Mouse (Mus musculus) limb, embryonic 10.5 days (tissue): Measurements from ENCODE around the gene Pfn3. TPM values are rescaled to one million over a fixed set of nuclear protein-coding genes. Genes with fewer than 3 reads are reported as not detected.

ENCODE experiments used
- DNase-seq: peaks from one replicate; pipeline ENCODE4 v3.0.0-alpha.2; 2017; ENCODE audit warnings: low spot score
- H3K27ac ChIP-seq: fragments of 300-500 bp; sonication (generic); 2 replicates; pipeline ENCODE4 v1.5.1; 2016; ENCODE audit warnings: mild to moderate bottlenecking
- H3K27me3 ChIP-seq: fragments of 300-500 bp; sonication (generic); 2 replicates; pipeline ENCODE4 v1.6.1; 2016; ENCODE audit warnings: low read depth, mild to moderate bottlenecking; ENCODE audit not compliant: poor library complexity, severe bottlenecking
- H3K36me3 ChIP-seq: fragments of 300-500 bp; sonication (generic); 2 replicates; pipeline ENCODE4 v1.6.1; 2016; ENCODE audit warnings: mild to moderate bottlenecking, moderate library complexity
- H3K4me1 ChIP-seq: fragments of 300-500 bp; sonication (generic); 2 replicates; pipeline ENCODE4 v1.6.1; 2016
- H3K4me3 ChIP-seq: fragments of 300-500 bp; sonication (generic); 2 replicates; pipeline ENCODE4 v1.5.1; 2016; ENCODE audit warnings: mild to moderate bottlenecking, moderate library complexity
- H3K9me3 ChIP-seq: fragments of 300-500 bp; sonication (generic); replicated peaks from 2 replicates; pipeline ENCODE4 v1.6.1; 2016; ENCODE audit warnings: mild to moderate bottlenecking
- WGBS: fragments of 180-500 bp; shearing (Covaris S2); methylation state at CpG from one replicate; pipeline ENCODE4 v1.1.7; 2016; 5-methylcytosine and 5-hydroxymethylcytosine counted together
- polyA plus RNA-seq: library from polyadenylated mRNA; unstranded; fragments of >200 nt; fragmentation: Nextera tagmentation; extraction: Ambion mirVana; gene quantifications from 2 replicates; pipeline ENCODE4 v1.2.1, GENCODE M21; 2016

Pfn3 gene
- polyA plus RNA-seq, 1 experiment from 2014 or later: not detected

DNA sequence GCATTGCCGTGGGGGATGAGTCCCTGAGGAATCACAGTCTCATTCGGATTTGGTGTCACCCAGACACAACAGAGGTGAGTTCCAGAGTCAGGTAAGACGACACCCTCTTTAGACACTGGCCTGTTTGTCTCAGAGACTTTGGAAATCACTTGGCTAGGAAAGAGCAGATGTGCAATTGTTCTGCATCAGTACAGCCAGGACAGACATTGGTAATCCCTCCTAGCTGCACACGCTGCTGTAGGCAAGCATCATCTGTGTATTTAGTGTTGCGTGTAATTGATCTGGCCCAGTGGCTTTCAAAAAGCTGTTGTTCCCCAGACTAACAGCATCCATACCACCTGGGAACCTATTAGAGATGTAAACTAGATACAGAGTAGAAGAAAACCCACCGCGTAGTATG is 11.8 kb downstream of the Pfn3 start:
- H3K4me1 ChIP-seq: peaks cover 16% of the 10 kb centered on the region
- H3K27ac ChIP-seq: no peak overlapping the region
- no peak for DNase-seq
- H3K9me3 ChIP-seq: no peaks in the 10 kb centered on the region
- H3K4me3 ChIP-seq: no peak overlapping the region
- H3K36me3 ChIP-seq: no peaks in the 10 kb centered on the region
- 85% methylated on average over 7 of the region's 7 CpGs for WGBS
- peaks cover 39% of the 10 kb centered on the region for H3K27me3 ChIP-seq

DNA sequence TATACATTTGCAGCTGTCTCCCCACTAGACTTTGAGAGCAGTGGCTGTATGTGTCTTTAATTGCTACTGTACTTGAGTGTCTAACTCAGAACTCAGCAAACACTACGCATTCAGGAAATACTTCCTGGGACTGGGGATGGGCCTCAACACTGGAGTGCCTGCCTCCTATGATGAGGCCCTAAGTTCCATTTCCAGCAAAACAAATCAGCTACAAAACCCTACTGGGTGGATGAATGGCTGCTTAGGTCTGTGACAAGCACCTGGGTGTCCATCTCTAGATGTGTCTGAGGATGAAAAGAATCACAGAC is 15.0 kb downstream of the Pfn3 start:
- 77% methylated on average over 1 of the region's 1 CpGs for WGBS
- Histone ChIP-seq H3K27me3 (peaks cover 39% of the 10 kb centered on the region), H3K36me3 (no peaks in the 10 kb centered on the region), H3K27ac (no peak overlapping the region), H3K4me1 (peaks cover 6% of the 10 kb centered on the region), H3K9me3 (no peaks in the 10 kb centered on the region), H3K4me3 (no peak overlapping the region)
- no peak for DNase-seq

DNA sequence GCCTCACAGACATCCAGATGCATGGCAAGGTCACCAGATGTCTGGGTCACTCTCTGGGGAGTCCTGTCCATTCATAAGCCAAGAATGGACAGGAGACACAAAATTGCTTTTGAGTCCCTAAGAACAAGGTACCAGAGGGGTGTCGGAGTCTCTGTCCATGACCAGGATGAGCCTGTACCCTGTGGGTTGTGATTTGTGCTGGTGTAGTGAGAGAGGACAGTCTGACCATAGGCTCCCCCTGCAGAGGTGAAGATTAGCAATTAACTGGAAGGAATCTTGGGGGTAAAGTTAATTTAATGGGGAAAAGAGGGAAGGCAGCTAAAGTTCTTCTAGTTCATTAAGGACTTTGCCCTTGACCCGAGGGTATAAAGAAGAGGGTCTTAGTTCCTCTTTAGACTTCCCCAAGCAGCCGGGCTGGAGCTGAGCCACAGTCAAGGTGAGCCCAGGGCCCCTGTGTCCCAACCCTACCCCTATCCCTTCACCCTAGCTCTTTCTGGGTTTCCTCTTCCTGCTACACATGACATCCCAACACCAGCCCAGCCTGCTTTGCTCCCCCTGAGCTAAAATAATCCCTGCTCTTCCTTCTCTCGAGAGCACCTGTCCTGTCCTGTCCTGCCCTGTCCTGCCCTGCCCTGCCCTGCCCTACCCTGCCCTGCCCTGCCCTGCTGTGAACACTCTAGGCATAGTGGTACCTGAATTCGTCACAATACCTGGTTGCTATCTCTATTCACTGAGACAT is 15.6 kb downstream of the Pfn3 start:
- no peaks in the 10 kb centered on the region for H3K36me3 ChIP-seq
- no peak overlapping the region for H3K27ac ChIP-seq
- no peaks in the 10 kb centered on the region for H3K9me3 ChIP-seq
- H3K4me1 ChIP-seq: peaks cover 5% of the 10 kb centered on the region
- peaks cover 39% of the 10 kb centered on the region for H3K27me3 ChIP-seq
- no peak for DNase-seq
- 71% methylated on average over 5 of the region's 5 CpGs for WGBS
- no peak overlapping the region for H3K4me3 ChIP-seq

DNA sequence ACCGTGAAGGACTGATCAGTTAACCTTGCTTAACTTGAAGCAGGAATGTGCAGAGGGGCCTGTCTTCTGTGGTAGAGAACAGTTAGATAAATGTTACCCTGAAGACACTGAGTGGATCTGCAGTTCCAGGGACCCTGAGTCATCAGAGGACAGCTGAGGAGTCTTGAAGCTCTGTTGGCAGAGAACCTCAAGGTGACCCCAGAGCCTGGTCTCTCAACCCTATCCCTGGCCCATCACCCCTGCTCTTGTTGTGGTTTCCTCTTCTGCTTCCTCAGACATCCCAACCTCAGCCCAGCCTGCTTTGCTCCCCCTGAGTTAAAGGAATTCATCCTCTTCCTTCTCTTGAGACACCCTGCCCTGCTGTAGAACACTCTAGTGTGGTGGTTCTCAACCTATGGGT is 16.9 kb downstream of the Pfn3 start, which contains the start of gene Slc34a1:
TSS of gene Slc34a1 (plus strand) at position 100 of the 400 bp plus-strand sequence.
- Histone ChIP-seq H3K27me3 (peaks cover 29% of the 10 kb centered on the region), H3K36me3 (no peaks in the 10 kb centered on the region)
- 85% methylated on average over 1 of the region's 1 CpGs for WGBS

DNA sequence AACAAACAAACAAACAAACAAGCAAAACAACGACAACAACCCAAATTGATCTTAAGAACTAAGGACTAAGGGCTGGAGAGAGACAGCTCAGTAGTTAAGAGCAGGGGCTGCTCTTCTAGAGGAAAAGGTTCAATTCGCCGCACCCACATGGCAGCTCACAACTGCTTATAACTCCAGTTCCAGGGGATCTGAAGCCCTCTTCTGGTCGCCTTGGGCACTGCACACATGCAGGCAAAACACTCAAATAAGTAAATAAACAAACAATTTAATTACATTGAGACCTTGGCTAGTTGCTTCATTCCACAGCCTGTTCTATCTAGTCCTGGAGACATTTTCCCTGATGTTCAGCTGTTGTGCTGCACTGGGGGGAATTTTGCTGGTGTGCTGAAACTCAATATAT is 22.1 kb downstream of the Pfn3 start:
- Histone ChIP-seq H3K4me3 (no peak overlapping the region), H3K27me3 (no peaks in the 10 kb centered on the region), H3K9me3 (no peaks in the 10 kb centered on the region), H3K36me3 (no peaks in the 10 kb centered on the region), H3K27ac (no peak overlapping the region), H3K4me1 (no peaks in the 10 kb centered on the region)
- DNase-seq: no peak
- WGBS: 66% methylated on average over 4 of the region's 4 CpGs

More for the DNA sequence above, 16.9 kb downstream of the Pfn3 start, which contains the start of gene Slc34a1:
- no peak for DNase-seq
- Histone ChIP-seq H3K4me1 (no peaks in the 10 kb centered on the region), H3K9me3 (no peaks in the 10 kb centered on the region), H3K4me3 (no peak within 1 kb of the TSS), H3K27ac (no peak within 1 kb of the TSS)

DNA sequence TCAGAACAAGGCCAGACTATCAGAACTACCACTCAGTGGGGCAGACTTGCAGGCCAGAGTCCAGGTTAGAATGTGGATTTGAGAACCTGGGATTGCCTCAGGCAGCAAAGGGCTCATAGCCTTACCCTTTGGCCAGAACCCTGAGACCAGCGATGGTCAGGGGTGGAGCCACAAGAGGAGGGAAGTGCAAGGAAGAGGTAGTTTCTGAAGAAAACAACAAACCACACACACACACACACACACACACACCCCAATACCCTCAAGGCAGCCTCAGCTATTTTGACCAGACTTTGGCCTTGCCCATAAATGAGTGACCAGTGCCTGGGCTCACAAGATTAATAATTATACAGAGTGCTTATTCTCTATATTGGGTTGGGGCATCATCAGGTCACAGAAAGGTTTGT is 23.4 kb downstream of the Pfn3 start:
- Histone ChIP-seq H3K4me1 (no peaks in the 10 kb centered on the region), H3K27ac (no peak overlapping the region), H3K9me3 (no peaks in the 10 kb centered on the region), H3K27me3 (no peaks in the 10 kb centered on the region), H3K4me3 (no peak overlapping the region), H3K36me3 (no peaks in the 10 kb centered on the region)
- no peak for DNase-seq
- WGBS: 88% methylated on average over 1 of the region's 1 CpGs

DNA sequence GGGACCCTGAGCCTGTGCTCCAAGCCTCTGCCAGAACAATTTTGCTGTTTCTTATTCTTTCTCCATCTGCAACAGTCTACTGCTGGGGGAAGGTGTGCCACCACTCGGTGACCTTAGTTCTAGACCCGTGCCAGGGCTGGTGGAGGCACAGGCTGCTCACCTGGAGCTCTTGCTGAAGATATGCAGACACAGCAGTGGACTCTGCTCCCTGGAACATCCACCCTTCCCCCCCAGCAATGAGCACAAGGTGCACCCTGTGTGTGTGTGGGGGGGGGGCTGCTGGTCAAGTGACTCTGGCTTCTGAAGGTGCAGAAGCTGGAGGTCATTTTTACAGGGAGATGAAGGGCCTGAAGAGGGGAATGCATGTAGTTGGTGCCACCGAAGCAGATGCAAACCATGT is 24.4 kb downstream of the Pfn3 start:
- Histone ChIP-seq H3K4me1 (no peaks in the 10 kb centered on the region), H3K27me3 (no peaks in the 10 kb centered on the region), H3K27ac (no peak overlapping the region), H3K36me3 (no peaks in the 10 kb centered on the region), H3K9me3 (no peaks in the 10 kb centered on the region), H3K4me3 (no peak overlapping the region)
- DNase-seq: no peak
- WGBS: 80% methylated on average over 3 of the region's 3 CpGs

DNA sequence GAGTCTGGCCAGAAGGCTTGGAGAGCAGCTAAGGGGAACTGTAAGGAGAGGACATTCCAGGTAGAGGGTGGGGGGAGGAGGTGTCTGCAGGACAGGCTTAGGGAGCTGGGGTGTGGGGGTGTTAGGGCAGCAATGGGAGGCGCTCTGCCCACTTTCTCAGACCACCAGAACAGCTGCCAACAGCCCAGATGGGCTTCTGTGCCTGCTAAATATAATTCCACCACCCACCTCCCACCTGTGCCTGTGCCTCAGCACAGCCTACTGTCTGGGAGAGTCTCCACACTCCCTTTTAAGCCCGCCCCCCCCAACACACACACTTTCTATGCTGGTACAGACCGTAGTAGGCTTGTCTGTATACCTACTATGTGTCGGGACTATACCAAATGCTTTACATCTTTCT is 33.2 kb downstream of the Pfn3 start:
- peaks cover 68% of the 10 kb centered on the region for H3K27me3 ChIP-seq
- H3K4me1 ChIP-seq: peaks cover 11% of the 10 kb centered on the region
- 76% methylated on average over 4 of the region's 4 CpGs for WGBS
- no peak overlapping the region for H3K4me3 ChIP-seq
- no peaks in the 10 kb centered on the region for H3K9me3 ChIP-seq
- DNase-seq: no peak
- no peak overlapping the region for H3K27ac ChIP-seq
- no peaks in the 10 kb centered on the region for H3K36me3 ChIP-seq

DNA sequence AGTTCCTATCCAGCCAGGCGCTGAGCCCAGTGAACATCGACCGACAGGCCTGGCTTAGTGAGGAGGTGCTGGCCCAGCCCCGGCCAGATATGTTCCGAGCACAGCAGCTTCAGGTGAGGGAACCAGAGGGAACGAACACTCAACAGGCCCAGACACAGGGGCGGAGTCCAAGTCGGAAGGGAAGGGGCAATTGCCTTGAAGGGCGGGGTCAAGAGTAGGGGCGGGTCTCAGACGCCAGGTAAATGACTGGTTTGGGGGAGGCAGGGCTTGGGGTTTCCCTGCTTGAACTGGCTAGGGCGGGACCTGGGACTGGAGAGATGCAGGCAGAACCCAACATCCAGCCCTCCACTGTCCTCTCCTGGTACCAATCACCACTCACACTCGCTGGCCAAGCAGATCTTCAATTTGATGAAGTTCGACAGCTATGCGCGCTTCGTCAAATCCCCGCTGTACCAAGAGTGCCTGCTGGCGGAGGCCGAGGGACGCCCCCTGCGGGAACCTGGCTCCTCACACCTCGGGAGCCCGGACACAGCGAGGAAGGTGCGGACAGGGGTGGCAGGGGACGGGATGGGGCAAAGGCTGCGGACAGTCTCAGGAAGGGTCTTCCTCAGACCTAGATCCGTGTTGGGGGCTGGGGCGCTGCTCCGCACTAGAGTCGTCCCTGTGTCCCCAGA is 36.0 kb downstream of the Pfn3 start:
- Histone ChIP-seq H3K9me3 (no peaks in the 10 kb centered on the region), H3K4me1 (peaks cover 11% of the 10 kb centered on the region), H3K27me3 (peaks cover 91% of the 10 kb centered on the region), H3K36me3 (no peaks in the 10 kb centered on the region), H3K27ac (no peak overlapping the region), H3K4me3 (peak overlapping the region; percentile 32)
- DNase-seq: no peak
- 7% methylated on average over 32 of the region's 32 CpGs for WGBS

DNA sequence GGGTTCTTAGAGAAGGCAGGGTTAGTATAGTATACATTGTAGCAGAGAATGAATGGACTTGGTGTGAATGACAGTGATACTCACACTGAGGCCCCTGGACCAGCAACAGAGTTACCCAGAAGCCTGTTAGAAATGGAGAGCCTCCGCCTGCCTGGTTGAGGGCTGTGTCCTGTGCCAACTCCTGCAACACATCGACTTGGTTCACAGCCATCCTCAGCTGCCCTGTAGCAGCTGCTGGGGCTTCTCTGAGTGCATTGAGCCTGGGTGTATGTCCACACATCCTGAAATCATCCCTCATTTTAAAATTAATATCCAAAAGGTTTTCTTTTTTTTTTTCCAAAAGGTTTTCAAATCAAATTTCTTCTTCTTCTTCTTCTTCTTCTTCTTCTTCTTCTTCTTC is 39.2 kb downstream of the Pfn3 start:
- Histone ChIP-seq H3K9me3 (no peaks in the 10 kb centered on the region), H3K27ac (no peak overlapping the region), H3K36me3 (no peaks in the 10 kb centered on the region), H3K4me1 (peaks cover 9% of the 10 kb centered on the region), H3K27me3 (peaks cover 77% of the 10 kb centered on the region), H3K4me3 (no peak overlapping the region)
- 81% methylated on average over 2 of the region's 2 CpGs for WGBS
- no peak for DNase-seq

DNA sequence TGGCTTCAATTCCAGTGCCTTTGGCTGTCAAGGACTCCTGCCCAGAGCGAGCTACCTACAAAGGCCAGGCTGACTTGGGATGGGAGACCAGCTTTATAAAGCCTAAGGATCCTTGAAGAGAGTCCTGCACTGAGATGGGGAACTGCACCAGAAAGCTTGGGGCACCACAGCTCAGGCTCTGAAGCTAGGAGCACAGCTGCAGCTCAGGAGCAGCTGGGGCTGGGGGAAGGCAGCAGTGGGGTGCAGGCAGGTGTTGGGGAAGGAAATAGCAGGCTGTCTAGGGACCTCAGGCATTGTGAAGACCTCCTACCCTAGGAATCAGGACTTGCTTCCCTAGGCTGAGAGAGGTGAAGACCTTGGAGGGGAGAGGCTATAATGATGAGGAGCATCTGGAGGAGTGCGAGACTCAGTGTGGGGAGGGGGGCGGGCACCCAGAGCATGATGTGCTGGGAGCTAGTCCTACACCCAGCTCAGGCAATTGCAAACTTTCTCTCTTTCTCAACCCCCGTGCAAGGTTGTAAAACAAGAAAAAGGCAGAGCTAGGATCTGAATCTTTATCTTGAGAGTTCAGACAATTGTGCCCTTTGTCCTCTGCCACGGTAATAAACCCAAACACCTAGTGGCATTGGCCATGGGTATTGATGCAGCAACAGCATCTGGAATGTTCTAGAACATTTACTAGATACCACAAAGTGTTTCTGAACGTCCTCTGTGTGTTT is 40.7 kb downstream of the Pfn3 start:
- Histone ChIP-seq H3K4me1 (peaks cover 11% of the 10 kb centered on the region), H3K9me3 (no peaks in the 10 kb centered on the region), H3K36me3 (no peaks in the 10 kb centered on the region), H3K4me3 (no peak overlapping the region), H3K27me3 (peaks cover 62% of the 10 kb centered on the region), H3K27ac (no peak overlapping the region)
- WGBS: 74% methylated on average over 6 of the region's 6 CpGs
- no peak for DNase-seq

DNA sequence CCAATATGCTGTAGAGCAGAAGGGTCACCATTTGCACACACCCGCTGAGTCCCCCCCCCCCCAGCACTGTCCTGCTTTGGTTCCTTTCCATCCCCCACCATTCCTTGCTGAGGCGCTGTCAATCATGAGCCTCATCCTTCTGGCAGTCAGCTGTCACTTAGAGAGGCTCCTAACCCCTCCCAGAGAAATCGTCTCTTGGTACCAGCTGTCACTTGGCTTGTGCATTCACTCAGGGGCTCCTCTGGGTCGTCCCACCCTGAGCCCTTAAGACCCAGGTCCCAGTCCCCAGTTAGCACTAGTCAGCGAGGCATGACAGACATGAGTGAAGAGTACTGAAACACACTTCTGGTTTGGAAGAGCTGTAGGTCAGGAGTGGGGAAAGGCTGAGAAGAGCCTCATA is 43.3 kb downstream of the Pfn3 start:
- H3K4me1 ChIP-seq: peaks cover 6% of the 10 kb centered on the region; the same call in 1 of the 2 replicates
- peaks cover 38% of the 10 kb centered on the region for H3K27me3 ChIP-seq
- WGBS: 61% methylated on average over 5 of the region's 5 CpGs
- H3K9me3 ChIP-seq: no peaks in the 10 kb centered on the region
- no peak for DNase-seq
- no peak overlapping the region for H3K4me3 ChIP-seq
- H3K27ac ChIP-seq: no peak overlapping the region
- H3K36me3 ChIP-seq: no peaks in the 10 kb centered on the region

DNA sequence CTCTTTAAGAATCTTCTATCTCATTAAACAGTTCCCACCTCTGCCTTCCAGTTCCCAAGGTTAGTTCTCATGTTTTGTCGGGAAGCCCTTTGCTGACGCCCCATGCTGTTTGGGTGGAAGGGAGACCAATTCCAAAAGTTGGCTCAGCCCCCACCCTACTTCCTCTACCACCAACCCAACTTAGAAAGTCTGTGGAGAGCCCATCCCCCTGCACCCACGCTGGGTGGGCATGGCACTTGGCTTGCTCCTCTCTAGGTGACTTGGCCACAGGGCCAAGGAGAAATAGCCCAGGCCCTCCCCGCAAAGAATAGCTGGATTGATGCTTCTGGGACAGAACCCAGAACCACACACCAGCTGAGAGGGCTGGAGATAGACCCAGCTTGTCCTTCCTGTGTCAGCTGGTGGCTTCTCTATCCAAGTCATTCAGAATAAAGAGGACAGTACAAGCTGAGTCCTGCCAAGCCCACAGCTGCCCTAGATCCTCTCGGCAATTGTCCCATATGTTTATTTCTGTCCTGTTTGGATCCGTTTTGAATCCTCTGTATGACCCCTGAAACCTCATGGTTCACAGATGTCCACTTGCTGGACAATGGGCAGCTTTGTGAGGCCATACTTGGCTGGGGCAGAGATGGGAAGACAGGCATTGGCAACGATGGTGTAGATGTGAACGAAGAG is 43.9 kb downstream of the Pfn3 start:
- Histone ChIP-seq H3K4me3 (no peak overlapping the region), H3K27me3 (peaks cover 33% of the 10 kb centered on the region), H3K4me1 (peaks cover 6% of the 10 kb centered on the region; the same call in 1 of the 2 replicates), H3K9me3 (no peaks in the 10 kb centered on the region), H3K36me3 (no peaks in the 10 kb centered on the region), H3K27ac (no peak overlapping the region)
- no peak for DNase-seq
- WGBS: 77% methylated on average over 8 of the region's 8 CpGs
